Mouse (Mus musculus): ENCODE measurements around the gene Klhl22.

- TF ChIP-seq CTCF (IDR thresholded peaks at IDR 0.05; ENCODE audit: extremely low read depth, insufficient read depth, low read length) (no peak), POLR2A (IDR thresholded peaks at IDR 0.05; ENCODE audit: extremely low read depth, insufficient read depth, low read length) (no peak)
Measured at GRCm38 (mm10) chr16:17732431-17732830, 27.0 kb upstream of the Klhl22 start.

Data from cortical plate, adult 2 months (tissue).